Mouse (Mus musculus) G1E (cell line): ENCODE data around the gene Nqo1.

Experiments
- CTCF ChIP-seq: IDR thresholded peaks from 2 replicates; pipeline ENCODE4 v1.5.1; 2012; ENCODE audit warnings: low read depth, low read length, inconsistent platforms, mixed read lengths
- GATA1 ChIP-seq: IDR thresholded peaks from 2 replicates; pipeline ENCODE4 v1.6.1; 2012; ENCODE audit warnings: borderline replicate concordance, low read length, inconsistent platforms, mixed read lengths
- GATA2 ChIP-seq: IDR thresholded peaks from 2 replicates; pipeline ENCODE4 v1.6.1; 2012; ENCODE audit warnings: low read depth, low read length, inconsistent platforms, borderline replicate concordance
- POLR2AphosphoS5 ChIP-seq: IDR thresholded peaks from 2 replicates; pipeline ENCODE4 v1.6.1; 2012; ENCODE audit warnings: low read depth, low read length, inconsistent platforms; ENCODE audit not compliant: insufficient replicate concordance
- TAL1 ChIP-seq: conservative IDR thresholded peaks from 2 replicates; pipeline ENCODE4 v1.6.1; 2012; ENCODE audit warnings: low read depth, low read length, inconsistent platforms, mixed read lengths

GRCm38 (mm10) chr8:107384651-107385050, 18.4 kb downstream of the Nqo1 start:
- no peak for TF ChIP-seq GATA1
- TF ChIP-seq CTCF = no peak
- TF ChIP-seq GATA2 = no peak
- no peak for TF ChIP-seq POLR2AphosphoS5
- no peak for TF ChIP-seq TAL1
